Mouse (Mus musculus) neural tube, postnatal 0 days (tissue): ENCODE data around the gene Slitrk1. TPM values are rescaled to one million over a fixed set of nuclear protein-coding genes. Genes with fewer than 3 reads are reported as not detected.

ENCODE experiments used
- polyA plus RNA-seq: library from polyadenylated mRNA; unstranded; fragments of >200 nt; fragmentation: Nextera tagmentation; extraction: Ambion mirVana; gene quantifications from 2 replicates; pipeline ENCODE4 v1.2.1, GENCODE M21; 2015

Gene Slitrk1
- polyA plus RNA-seq = 32.8 and 36.5 TPM in 2 replicates

DNA sequence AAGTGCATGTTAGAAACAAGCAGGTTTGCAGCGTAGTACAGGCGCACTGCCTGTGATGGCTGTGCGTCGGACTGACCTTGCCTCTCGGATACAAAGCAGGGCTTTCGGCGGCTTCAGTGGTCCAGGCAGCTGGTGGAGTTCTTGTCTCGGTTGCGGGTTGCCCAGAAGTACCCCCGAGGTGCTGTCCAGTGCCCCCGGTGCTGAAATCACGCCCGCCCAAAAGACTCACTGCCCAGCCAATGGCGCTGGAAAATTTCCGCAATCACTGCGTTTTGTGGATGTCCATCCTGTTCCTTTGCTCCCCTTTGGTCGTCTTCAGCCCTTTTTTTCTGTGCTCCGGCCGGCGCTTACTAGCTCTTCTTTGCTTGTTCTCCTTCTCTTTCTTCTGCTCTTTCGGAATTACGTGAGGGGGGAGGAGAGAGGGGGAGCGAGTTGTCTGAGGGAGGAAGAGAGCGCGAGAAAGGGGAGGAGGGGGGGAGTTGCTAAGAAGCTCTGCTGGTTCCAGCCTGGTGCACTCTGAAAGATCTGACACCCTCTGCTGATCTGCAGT lies at the start of gene Slitrk1:
Gene Slitrk1 (minus strand): TSS at position 445 of the 550 bp plus-strand sequence.

